Mouse (Mus musculus) gastrocnemius, adult 2 months (tissue): ENCODE data around the gene Cluh. TPM values are rescaled to one million over a fixed set of nuclear protein-coding genes. Genes with fewer than 3 reads are reported as not detected.

Experiments used
- DNase-seq: peaks from one replicate; pipeline ENCODE4 v3.0.0; 2022
- H3K27ac ChIP-seq: fragments of 200-600 bp; 2 replicates; pipeline ENCODE4 v1.8.1; 2022; ENCODE audit warnings: mild to moderate bottlenecking
- H3K4me3 ChIP-seq: fragments of 200-600 bp; 2 replicates; pipeline ENCODE4 v1.8.1; 2022; ENCODE audit warnings: mild to moderate bottlenecking, moderate library complexity
- CTCF ChIP-seq: fragments of 200-600 bp; IDR thresholded peaks from 2 replicates; pipeline ENCODE4 v1.8.1; 2022; ENCODE audit warnings: antibody characterized with exemption, mild to moderate bottlenecking, moderate library complexity
- intact Hi-C: fragments of 180-260 bp; cut with DNase I; formaldehyde crosslinking; loops from one replicate; pipeline ENCODE4 v1.15.1; 2025
- long read RNA-seq, 2 experiments: library from polyadenylated mRNA; stranded (forward); transcript quantifications; one replicate each; pipeline ENCODE4 v2.0.0; 2021
- total RNA-seq, 2 experiments: library from RNA; stranded (reverse); gene quantifications; 2 replicates each; pipeline ENCODE4 v1.2.3; 2021

Gene Cluh
- total RNA-seq, result 100 to 1,000 TPM in 1 of 2 experiments, 10 to 100 TPM in 1; 84.7 to 110 TPM
- long read RNA-seq, experiment 1, full-length matches to known transcripts, result 65 of 160 reads
- long read RNA-seq, experiment 1, partial matches to known transcripts, result 64 of 160 reads
- long read RNA-seq, experiment 1, other reads (novel, unspliced or antisense), result 31 of 160 reads
- long read RNA-seq, experiment 2, full-length matches to known transcripts, result 81 of 199 reads
- long read RNA-seq, experiment 2, partial matches to known transcripts, result 85 of 199 reads
- long read RNA-seq, experiment 2, other reads (novel, unspliced or antisense), result 33 of 199 reads

GRCm38 (mm10) chr11:74649095-74649646 is at the start of gene Cluh:
Gene Cluh (plus strand): TSS chr11:74649495.
- H3K4me3 ChIP-seq, result peak within 1 kb of the TSS; percentile 95
- 0 out of 2 replicates have a peak, but pooled peaks have one; percentile 2 for TF ChIP-seq CTCF
- intact Hi-C loops, result no loop called here
- peak within 1 kb of the TSS; percentile 97 for H3K27ac ChIP-seq
- peak; percentile 99 for DNase-seq

GRCm38 (mm10) chr11:74602286-74602685 is 47.0 kb upstream of the Cluh start:
- Histone ChIP-seq H3K27ac (no peak overlapping the region), H3K4me3 (no peak overlapping the region)
- no peak for TF ChIP-seq CTCF
- DNase-seq, result no peak
- intact Hi-C loops, result no loop called here

GRCm38 (mm10) chr11:74610068-74610467 is 39.2 kb upstream of the Cluh start:
- no peak for TF ChIP-seq CTCF
- intact Hi-C loops, result no loop called here
- H3K27ac ChIP-seq, result no peak overlapping the region
- H3K4me3 ChIP-seq, result no peak overlapping the region
- no peak for DNase-seq

- TF ChIP-seq CTCF, result no peak
- peak; percentile 22 for DNase-seq
- intact Hi-C loops, result no loop called here
- Histone ChIP-seq H3K27ac (no peak within 1 kb of the TSS), H3K4me3 (peak within 1 kb of the TSS; percentile 61)
Observed at GRCm38 (mm10) chr11:74610545-74611176, 38.6 kb upstream of the Cluh start, which contains the start of gene Rap1gap2. Gene Rap1gap2 (minus strand): TSS chr11:74610915.

GRCm38 (mm10) chr11:74611437-74611836 is 37.9 kb upstream of the Cluh start:
- Histone ChIP-seq H3K27ac (no peak overlapping the region), H3K4me3 (no peak overlapping the region)
- TF ChIP-seq CTCF, result no peak
- no peak for DNase-seq
- intact Hi-C loops, result no loop called here

- H3K4me3 ChIP-seq, result no peak overlapping the region
- no peak for TF ChIP-seq CTCF
- intact Hi-C loops, result no loop called here
- no peak overlapping the region for H3K27ac ChIP-seq
- DNase-seq, result no peak
Observed at GRCm38 (mm10) chr11:74613428-74613827, 35.9 kb upstream of the Cluh start.

- Histone ChIP-seq H3K4me3 (no peak overlapping the region), H3K27ac (no peak overlapping the region)
- TF ChIP-seq CTCF, result no peak
- no peak for DNase-seq
- intact Hi-C loops, result no loop called here
Observed at GRCm38 (mm10) chr11:74615571-74615970, 33.7 kb upstream of the Cluh start.

GRCm38 (mm10) chr11:74619201-74619955 is 29.9 kb upstream of the Cluh start, which contains the start of gene Ccdc92b:
Gene Ccdc92b (plus strand): TSS chr11:74619605.
- Histone ChIP-seq H3K27ac (no peak within 1 kb of the TSS), H3K4me3 (no peak within 1 kb of the TSS)
- no peak for TF ChIP-seq CTCF
- intact Hi-C loops, result no loop called here
- DNase-seq, result peak; percentile 82

- DNase-seq, result no peak
- no peak overlapping the region for H3K4me3 ChIP-seq
- no peak for TF ChIP-seq CTCF
- intact Hi-C loops, result no loop called here
- no peak overlapping the region for H3K27ac ChIP-seq
Observed at GRCm38 (mm10) chr11:74619956-74620300, 29.4 kb upstream of the Cluh start.

- intact Hi-C loops, result no loop called here
- no peak for TF ChIP-seq CTCF
- no peak for DNase-seq
- H3K4me3 ChIP-seq, result no peak overlapping the region
- no peak overlapping the region for H3K27ac ChIP-seq
Observed at GRCm38 (mm10) chr11:74621974-74622669, 27.2 kb upstream of the Cluh start.

- TF ChIP-seq CTCF, result no peak
- no peak overlapping the region for H3K27ac ChIP-seq
- intact Hi-C loops, result no loop called here
- H3K4me3 ChIP-seq, result no peak overlapping the region
- DNase-seq, result no peak
Observed at GRCm38 (mm10) chr11:74623693-74624092, 25.6 kb upstream of the Cluh start.

- no peak overlapping the region for H3K27ac ChIP-seq
- TF ChIP-seq CTCF, result no peak
- intact Hi-C loops, result no loop called here
- DNase-seq, result no peak
- no peak overlapping the region for H3K4me3 ChIP-seq
Observed at GRCm38 (mm10) chr11:74625333-74625732, 24.0 kb upstream of the Cluh start.
